Mouse (Mus musculus) spleen, adult 2 months (tissue): ENCODE measurements at regions not wholly inside any gene's neighbourhood (a gene's known extent, or its start where the extent isn't known, plus 50 kb on each side); places are given as distances from the start of the nearest gene placed in this dataset.
A peak's percentile ranks its signal among the peaks of the same experiment; 100 is the strongest.

Experiments
- DNase-seq, 2 experiments: peaks; one replicate each; pipeline versions ENCODE4 v3.0.0 to v3.0.0-alpha.2; 2012 to 2021; ENCODE audit warnings: low spot score in 2 of 2, low read depth in 1 of 2
- H3K27ac ChIP-seq: fragments of 200-500 bp; 2 replicates; pipeline ENCODE4 v1.5.1; 2012; ENCODE audit warnings: low read length, inconsistent platforms; ENCODE audit not compliant: insufficient read depth
- H3K27me3 ChIP-seq: fragments of 200-500 bp; 2 replicates; pipeline ENCODE4 v1.6.1; 2012; ENCODE audit warnings: mild to moderate bottlenecking, moderate library complexity, low read length, inconsistent platforms; ENCODE audit not compliant: control insufficient read depth, insufficient read depth
- H3K36me3 ChIP-seq: fragments of 200-500 bp; 2 replicates; pipeline ENCODE4 v1.6.1; 2012; ENCODE audit warnings: mild to moderate bottlenecking, low read length, inconsistent platforms; ENCODE audit not compliant: control insufficient read depth, insufficient read depth
- H3K4me1 ChIP-seq: fragments of 200-500 bp; 2 replicates; pipeline ENCODE4 v1.6.1; 2011; ENCODE audit warnings: inconsistent platforms; ENCODE audit not compliant: control insufficient read depth, insufficient read depth, insufficient read length
- H3K4me3 ChIP-seq: fragments of 200-500 bp; 2 replicates; pipeline ENCODE4 v1.5.1; 2011; ENCODE audit warnings: mild to moderate bottlenecking, inconsistent platforms; ENCODE audit not compliant: insufficient read depth, insufficient read length; ENCODE audit errors: extremely low read depth
- CTCF ChIP-seq: fragments of 200-500 bp; IDR thresholded peaks from 2 replicates; pipeline ENCODE4 v1.5.1; 2011; ENCODE audit warnings: mild to moderate bottlenecking, inconsistent platforms; ENCODE audit not compliant: insufficient read depth, insufficient read length, insufficient replicate concordance; ENCODE audit errors: extremely low read depth
- POLR2A ChIP-seq: fragments of 200-500 bp; IDR thresholded peaks from 2 replicates; pipeline ENCODE4 v1.6.1; 2011; ENCODE audit warnings: low read depth, low read length, inconsistent platforms
- WGBS: fragments of 180-500 bp; shearing (Covaris S2); methylation state at CpG from one replicate; pipeline ENCODE4 v1.1.7; 2018; 5-methylcytosine and 5-hydroxymethylcytosine counted together

DNA sequence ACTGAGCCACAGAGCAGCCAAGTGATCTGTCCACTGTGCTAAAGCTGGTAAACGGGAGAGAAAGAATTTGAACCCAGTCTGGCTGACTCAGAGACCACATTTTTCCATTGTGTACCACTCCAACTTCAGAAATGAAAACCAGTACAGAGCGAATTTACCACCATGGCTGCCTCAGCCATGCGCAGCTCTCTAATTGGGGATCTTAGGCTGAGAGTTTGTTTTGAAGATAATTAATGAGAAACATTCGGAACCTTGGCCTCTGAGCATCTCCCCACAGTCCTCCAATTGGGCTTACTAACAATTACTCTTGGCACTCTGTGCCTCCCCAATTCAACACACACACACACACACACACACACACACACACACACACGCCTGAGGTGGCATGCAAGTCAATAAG lies 128.3 kb downstream of the Mtx3 start:
- H3K36me3 ChIP-seq = no peaks in the 10 kb centered on the region
- no peak for DNase-seq
- no peaks in the 10 kb centered on the region for H3K27me3 ChIP-seq
- no peak overlapping the region for H3K4me3 ChIP-seq
- 85% methylated on average over 5 of the region's 5 CpGs for WGBS
- no peaks in the 10 kb centered on the region for H3K4me1 ChIP-seq
- TF ChIP-seq CTCF = no peak
- TF ChIP-seq POLR2A = no peak
- no peak overlapping the region for H3K27ac ChIP-seq

DNA sequence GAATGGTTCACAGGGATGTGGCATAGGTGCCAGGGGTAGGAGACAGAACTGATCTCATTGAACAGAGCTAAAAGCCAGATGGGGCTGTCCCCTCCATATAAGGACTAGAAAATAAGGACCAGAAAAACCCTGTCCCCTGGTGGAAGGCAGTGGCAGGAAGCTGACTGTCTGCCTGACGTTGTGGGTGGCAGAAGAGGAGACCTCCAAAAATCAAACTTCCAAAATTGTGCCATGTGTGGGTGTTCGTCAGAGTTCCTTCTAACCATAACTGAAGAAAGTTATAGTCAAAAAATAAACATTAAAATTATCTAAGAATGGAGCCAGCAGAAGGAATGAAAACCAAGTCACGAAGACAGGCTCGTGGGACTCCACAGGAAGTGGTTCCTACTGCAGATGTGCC lies 129.2 kb downstream of the Mtx3 start:
- TF ChIP-seq POLR2A = no peak
- no peak for TF ChIP-seq CTCF
- DNase-seq = no peak
- no peak overlapping the region for H3K4me3 ChIP-seq
- no peaks in the 10 kb centered on the region for H3K4me1 ChIP-seq
- no peaks in the 10 kb centered on the region for H3K36me3 ChIP-seq
- H3K27me3 ChIP-seq = no peaks in the 10 kb centered on the region
- H3K27ac ChIP-seq = no peak overlapping the region
- 10% methylated on average over 4 of the region's 4 CpGs for WGBS

DNA sequence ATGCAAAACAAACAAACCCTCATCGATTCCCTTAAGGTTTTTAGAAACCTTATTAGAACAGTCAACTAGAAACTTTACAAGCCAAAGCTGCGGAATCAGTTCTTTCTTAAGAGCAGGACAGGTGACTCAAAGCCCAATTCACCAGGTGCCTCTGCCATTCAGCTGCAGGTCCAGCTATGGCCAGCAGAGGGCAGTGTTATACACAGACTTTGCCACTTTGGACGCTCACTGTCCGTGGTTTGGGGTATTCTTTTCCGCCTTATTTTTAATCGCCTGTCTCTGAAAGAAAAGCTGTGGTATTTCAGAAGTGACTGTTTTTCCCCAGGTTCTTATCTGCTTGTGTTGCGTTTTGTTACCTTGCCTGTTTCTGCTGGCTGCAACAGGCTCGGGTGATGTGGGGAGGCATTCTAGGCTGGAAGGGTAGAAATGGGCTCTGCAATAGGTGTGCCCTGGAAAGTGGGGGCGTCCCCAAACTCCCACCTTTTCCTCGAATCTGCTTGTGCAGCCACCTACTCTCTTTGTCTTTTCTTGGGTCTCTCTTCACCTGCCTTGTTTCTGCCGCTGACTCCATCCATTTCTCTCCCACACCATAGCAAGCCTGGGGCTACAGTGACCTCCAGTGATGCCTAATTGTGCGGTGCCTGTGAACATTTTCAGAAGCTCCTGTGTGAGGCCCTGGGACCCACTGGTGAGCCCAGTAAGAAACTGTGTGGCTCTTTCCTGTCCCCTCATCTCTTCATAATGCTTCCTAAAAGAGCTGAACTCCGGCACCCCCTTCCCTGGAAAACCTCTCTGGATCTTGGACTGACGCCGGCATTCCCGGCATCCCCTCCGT lies 142.4 kb downstream of the Mtx3 start:
- Histone ChIP-seq H3K27me3 (no peaks in the 10 kb centered on the region), H3K4me3 (no peak overlapping the region), H3K27ac (no peak overlapping the region), H3K36me3 (no peaks in the 10 kb centered on the region), H3K4me1 (peaks cover 2% of the 10 kb centered on the region; the same call in 1 of the 2 replicates)
- TF ChIP-seq POLR2A (no peak), CTCF (peak; percentile 92; the same call in 1 of the 2 replicates)
- 48% methylated on average over 17 of the region's 17 CpGs for WGBS
- DNase-seq = peak; percentile 41 to 73

DNA sequence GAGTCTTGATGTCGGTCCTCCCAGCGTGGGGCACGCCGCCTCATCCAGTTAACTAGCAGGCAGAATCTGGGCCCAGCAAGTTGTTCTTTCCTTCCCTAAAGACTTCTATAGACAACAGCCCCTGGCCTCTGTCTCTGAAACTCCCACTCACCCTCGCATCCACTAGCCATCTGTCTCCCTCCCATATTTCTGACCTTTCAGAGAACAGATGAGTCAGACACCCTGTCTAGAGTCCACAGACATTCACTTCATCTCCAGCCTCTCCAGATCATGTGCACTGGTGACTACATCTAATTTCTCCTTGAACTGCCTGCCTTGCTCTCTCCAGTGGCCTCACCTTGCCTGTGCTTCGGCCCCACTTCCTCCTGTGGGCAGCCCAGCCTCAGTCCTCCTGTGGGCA lies 143.1 kb downstream of the Mtx3 start:
- no peaks in the 10 kb centered on the region for H3K27me3 ChIP-seq
- H3K36me3 ChIP-seq = no peaks in the 10 kb centered on the region
- peaks cover 2% of the 10 kb centered on the region; the same call in 1 of the 2 replicates for H3K4me1 ChIP-seq
- WGBS = 87% methylated on average over 6 of the region's 6 CpGs
- H3K27ac ChIP-seq = no peak overlapping the region
- no peak for DNase-seq
- H3K4me3 ChIP-seq = no peak overlapping the region
- no peak for TF ChIP-seq CTCF
- no peak for TF ChIP-seq POLR2A

DNA sequence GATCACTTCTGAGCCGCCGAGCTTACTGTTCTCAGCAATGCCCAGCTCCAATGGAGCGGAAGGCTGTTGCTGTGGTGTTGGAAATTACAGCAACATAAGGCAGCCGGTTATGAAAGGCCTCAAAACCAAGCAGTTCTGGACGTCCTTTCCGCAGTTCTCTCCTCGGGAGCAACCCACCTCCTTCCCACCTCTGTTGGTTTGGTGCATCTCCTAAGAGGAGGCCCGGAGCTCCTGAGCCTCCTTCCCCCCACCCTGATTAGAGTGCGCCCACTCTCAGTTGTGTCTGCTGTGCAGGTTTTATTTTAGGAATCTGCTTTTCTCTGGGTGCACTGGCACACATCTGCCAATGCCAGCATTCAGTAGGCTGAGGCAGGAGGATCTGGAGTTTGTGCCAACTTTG lies 144.0 kb downstream of the Mtx3 start:
- WGBS = 92% methylated on average over 9 of the region's 9 CpGs
- DNase-seq = no peak
- H3K4me1 ChIP-seq = peaks cover 2% of the 10 kb centered on the region; the same call in 1 of the 2 replicates
- no peak for TF ChIP-seq POLR2A
- TF ChIP-seq CTCF = no peak
- no peaks in the 10 kb centered on the region for H3K27me3 ChIP-seq
- no peak overlapping the region for H3K27ac ChIP-seq
- no peaks in the 10 kb centered on the region for H3K36me3 ChIP-seq
- no peak overlapping the region for H3K4me3 ChIP-seq

DNA sequence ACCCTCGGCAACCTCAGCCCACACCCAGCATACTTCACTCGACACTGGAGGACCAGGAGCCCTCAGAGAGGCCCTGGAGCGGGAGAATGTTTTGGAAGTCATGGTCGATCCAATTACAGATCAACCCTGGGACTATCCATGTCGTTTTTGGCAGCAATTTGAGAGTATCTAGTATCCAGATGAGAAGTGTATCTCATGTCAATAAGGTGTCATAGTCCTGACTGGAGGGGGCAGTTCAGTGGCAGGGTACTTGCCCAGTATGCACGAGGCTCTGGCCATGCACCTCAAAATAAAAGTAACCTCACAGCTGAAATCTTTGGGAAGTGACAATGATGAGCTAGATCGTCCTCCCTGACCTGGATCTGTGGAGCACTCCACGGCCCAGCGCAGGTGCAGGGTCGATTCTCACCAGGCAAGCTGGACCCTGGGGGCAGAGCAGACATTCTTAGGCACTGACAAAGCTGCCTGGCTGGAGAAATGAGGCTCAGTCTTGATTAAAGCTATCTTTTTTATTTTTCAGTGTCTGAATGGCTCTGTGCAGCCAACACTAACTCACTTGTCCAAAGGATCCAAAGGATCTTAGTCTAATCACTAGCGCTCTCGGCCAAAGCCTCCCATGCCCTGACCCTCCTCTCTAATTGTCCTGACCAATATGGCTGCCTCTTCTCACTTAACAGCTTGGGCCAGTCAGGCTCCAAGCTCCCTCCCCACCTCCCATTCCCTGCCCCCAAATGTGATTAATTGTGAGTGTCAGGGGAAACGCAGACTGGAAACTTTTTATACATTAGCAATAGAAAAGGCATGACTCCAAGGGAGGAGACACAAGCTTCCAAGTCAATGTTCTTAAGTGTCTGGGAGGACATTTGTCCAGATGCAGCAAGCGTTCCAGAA lies 146.0 kb downstream of the Mtx3 start:
- Histone ChIP-seq H3K4me3 (no peak overlapping the region), H3K27ac (no peak overlapping the region), H3K36me3 (no peaks in the 10 kb centered on the region), H3K27me3 (no peaks in the 10 kb centered on the region), H3K4me1 (peaks cover 2% of the 10 kb centered on the region; the same call in 1 of the 2 replicates)
- no peak for DNase-seq
- TF ChIP-seq CTCF = no peak
- TF ChIP-seq POLR2A = no peak
- 89% methylated on average over 14 of the region's 14 CpGs for WGBS
